ENCODE assay signal across 8 mouse cellular contexts in genomic region chr5:118029420-118029819, GRCm38 (mm10). TPM values are rescaled to one million over a fixed set of nuclear protein-coding genes. Genes with fewer than 3 reads are reported as not detected.
DNase-seq lines count a peak whose midpoint lies in the region; ATAC-seq lines count a peak whose summit lies in the region.

No protein-coding gene starts in this region.

- peak overlapping the region; percentile 100 for H3K4me2 ChIP-seq in kidney, embryonic 15.5 days
- H3K4me2 ChIP-seq in midbrain, embryonic 13.5 days (replicated peaks): peak overlapping the region; percentile 99

- H3K27ac ChIP-seq in kidney, embryonic 15.5 days: no peak overlapping the region
- no peak overlapping the region for H3K27ac ChIP-seq in midbrain, embryonic 13.5 days

- no peak; the same call in 1 of the 2 replicates for ATAC-seq in kidney, embryonic 15.5 days (replicated peaks; ENCODE audit: low FRiP score)
- ATAC-seq in midbrain, embryonic 13.5 days: peak; percentile 21; the same call in 1 of the 2 replicates

- DNase-seq in kidney, adult 18-20 months: no peak
- peak; percentile 94 for DNase-seq in brain, adult 2 months (ENCODE audit: low read depth, low spot score)
- DNase-seq in frontal cortex, postnatal 14 days (ENCODE audit: low spot score in 2 of 2): peak; percentile 64 to 73
- peak; percentile 71 to 82 for DNase-seq in left cerebral cortex, adult 9 months (ENCODE audit: low spot score in 2 of 2)
- peak; percentile 69 to 77 for DNase-seq in thymus, adult 18-20 months
- no peak for DNase-seq in testis, postnatal 10 days (ENCODE audit: low spot score)

- peaks cover 40% of the 10 kb centered on the region for H3K4me1 ChIP-seq in kidney, embryonic 15.5 days
- H3K4me1 ChIP-seq in midbrain, embryonic 13.5 days (replicated peaks): peaks cover 48% of the 10 kb centered on the region

- H3K36me3 ChIP-seq in kidney, embryonic 15.5 days: no peaks in the 10 kb centered on the region
- no peaks in the 10 kb centered on the region for H3K36me3 ChIP-seq in midbrain, embryonic 13.5 days

- no peak overlapping the region for H3K9ac ChIP-seq in kidney, embryonic 15.5 days
- no peak overlapping the region for H3K9ac ChIP-seq in midbrain, embryonic 13.5 days (replicated peaks)

- H3K27me3 ChIP-seq in kidney, embryonic 15.5 days: peaks cover 61% of the 10 kb centered on the region
- H3K27me3 ChIP-seq in midbrain, embryonic 13.5 days: peaks cover 60% of the 10 kb centered on the region

- H3K9me3 ChIP-seq in kidney, embryonic 15.5 days (replicated peaks): no peaks in the 10 kb centered on the region
- H3K9me3 ChIP-seq in midbrain, embryonic 13.5 days: no peaks in the 10 kb centered on the region

- peak overlapping the region; percentile 70 for H3K4me3 ChIP-seq in kidney, embryonic 15.5 days (replicated peaks)
- peak overlapping the region; percentile 66 for H3K4me3 ChIP-seq in midbrain, embryonic 13.5 days (replicated peaks)

- 4% methylated on average over 10 of the region's 10 CpGs for WGBS in kidney, embryonic 15.5 days
- 5% methylated on average over 10 of the region's 10 CpGs for WGBS in midbrain, embryonic 13.5 days

RNA-seq across cellular contexts. Expression of gene Tesc, which starts 1.9 kb away (rescaled TPM):
- 17.1 and 18.6 TPM in 2 replicates for polyA plus RNA-seq in kidney, embryonic 15.5 days (2015; fragmentation: Nextera tagmentation; extraction: Ambion mirVana)
- 2.9 TPM in 2 replicates for polyA plus RNA-seq in midbrain, embryonic 13.5 days (2015; fragmentation: Nextera tagmentation; extraction: Ambion mirVana)

RNA-seq across cellular contexts. Expression of gene Fbxo21, which starts 52.9 kb away (rescaled TPM):
- polyA plus RNA-seq in kidney, embryonic 15.5 days (2015; fragmentation: Nextera tagmentation; extraction: Ambion mirVana): 75.7 and 78.9 TPM in 2 replicates
- 152 and 154 TPM in 2 replicates for polyA plus RNA-seq in midbrain, embryonic 13.5 days (2015; fragmentation: Nextera tagmentation; extraction: Ambion mirVana)

Comparison
In these comparisons a context has a peak if more than half of its experiments do, and no peak if none do; other contexts are left out.
1. DNase-seq: peak in brain, adult 2 months (single experiment), frontal cortex, postnatal 14 days (2 of 2), left cerebral cortex, adult 9 months (2 of 2) and thymus, adult 18-20 months (2 of 2); none in kidney, adult 18-20 months (single experiment) and testis, postnatal 10 days (single experiment).